Mouse (Mus musculus) CH12.LX (cell line): ENCODE results near the gene Ckap4.
A peak's percentile ranks its signal among the peaks of the same experiment; 100 is the strongest.

Experiments used
- BHLHE40 ChIP-seq: IDR thresholded peaks from 2 replicates; pipeline ENCODE4 v1.6.1; 2011; ENCODE audit warnings: mild to moderate bottlenecking, low read depth, low read length, improper control_type of control experiment
- CHD1 ChIP-seq: IDR thresholded peaks from 2 replicates; pipeline ENCODE4 v1.6.1; 2012; ENCODE audit warnings: low read depth, low read length, improper control_type of control experiment, inconsistent platforms
- CTCF ChIP-seq, 2 experiments: IDR thresholded peaks in 1 of 2; conservative IDR thresholded peaks in 1 of 2; 2 replicates each; pipeline ENCODE4 v1.5.1; 2011 to 2012; ENCODE audit warnings: low read depth in 2 of 2, low read length in 2 of 2, improper control_type of control experiment in 1 of 2, inconsistent platforms in 1 of 2, mild to moderate bottlenecking in 1 of 2, moderate library complexity in 1 of 2
- EP300 ChIP-seq: IDR thresholded peaks from 2 replicates; pipeline ENCODE4 v1.6.1; 2011; ENCODE audit warnings: low read length, improper control_type of control experiment
- KAT2A ChIP-seq: IDR thresholded peaks from 2 replicates; pipeline ENCODE4 v1.6.1; 2012; ENCODE audit warnings: low read length, improper control_type of control experiment, inconsistent platforms; ENCODE audit not compliant: insufficient replicate concordance
- NELFE ChIP-seq: IDR thresholded peaks from 2 replicates; pipeline ENCODE4 v1.6.1; 2011; ENCODE audit warnings: low read depth, low read length, improper control_type of control experiment
- PAX5 ChIP-seq: IDR thresholded peaks from 2 replicates; pipeline ENCODE4 v1.6.1; 2012; ENCODE audit warnings: low read length, inconsistent platforms, mixed read lengths
- POLR2A ChIP-seq: IDR thresholded peaks from 2 replicates; pipeline ENCODE4 v1.6.1; 2011; ENCODE audit warnings: low read depth, mild to moderate bottlenecking, improper control_type of control experiment, low read length
- POLR2AphosphoS2 ChIP-seq: IDR thresholded peaks from 2 replicates; pipeline ENCODE4 v1.6.1; 2011; ENCODE audit warnings: low read depth, low read length, improper control_type of control experiment
- RAD21 ChIP-seq: IDR thresholded peaks from 2 replicates; pipeline ENCODE4 v1.6.1; 2011; ENCODE audit warnings: low read depth, mild to moderate bottlenecking, low read length, improper control_type of control experiment, moderate library complexity
- UBTF ChIP-seq: IDR thresholded peaks from 2 replicates; pipeline ENCODE4 v1.6.1; 2012; ENCODE audit warnings: low read depth, mild to moderate bottlenecking, inconsistent platforms, low read length, improper control_type of control experiment, moderate library complexity
- USF1 ChIP-seq: IDR thresholded peaks from 2 replicates; pipeline ENCODE4 v1.6.1; 2014; ENCODE audit warnings: low read depth, mild to moderate bottlenecking, inconsistent platforms, low read length, improper control_type of control experiment
- ZKSCAN1 ChIP-seq: IDR thresholded peaks from 2 replicates; pipeline ENCODE4 v1.6.1; 2012; ENCODE audit warnings: low read depth, inconsistent platforms, low read length, improper control_type of control experiment, borderline replicate concordance
- ZNF384 ChIP-seq: IDR thresholded peaks from 2 replicates; pipeline ENCODE4 v1.6.1; 2012; ENCODE audit warnings: low read depth, low read length, improper control_type of control experiment, inconsistent platforms

DNA sequence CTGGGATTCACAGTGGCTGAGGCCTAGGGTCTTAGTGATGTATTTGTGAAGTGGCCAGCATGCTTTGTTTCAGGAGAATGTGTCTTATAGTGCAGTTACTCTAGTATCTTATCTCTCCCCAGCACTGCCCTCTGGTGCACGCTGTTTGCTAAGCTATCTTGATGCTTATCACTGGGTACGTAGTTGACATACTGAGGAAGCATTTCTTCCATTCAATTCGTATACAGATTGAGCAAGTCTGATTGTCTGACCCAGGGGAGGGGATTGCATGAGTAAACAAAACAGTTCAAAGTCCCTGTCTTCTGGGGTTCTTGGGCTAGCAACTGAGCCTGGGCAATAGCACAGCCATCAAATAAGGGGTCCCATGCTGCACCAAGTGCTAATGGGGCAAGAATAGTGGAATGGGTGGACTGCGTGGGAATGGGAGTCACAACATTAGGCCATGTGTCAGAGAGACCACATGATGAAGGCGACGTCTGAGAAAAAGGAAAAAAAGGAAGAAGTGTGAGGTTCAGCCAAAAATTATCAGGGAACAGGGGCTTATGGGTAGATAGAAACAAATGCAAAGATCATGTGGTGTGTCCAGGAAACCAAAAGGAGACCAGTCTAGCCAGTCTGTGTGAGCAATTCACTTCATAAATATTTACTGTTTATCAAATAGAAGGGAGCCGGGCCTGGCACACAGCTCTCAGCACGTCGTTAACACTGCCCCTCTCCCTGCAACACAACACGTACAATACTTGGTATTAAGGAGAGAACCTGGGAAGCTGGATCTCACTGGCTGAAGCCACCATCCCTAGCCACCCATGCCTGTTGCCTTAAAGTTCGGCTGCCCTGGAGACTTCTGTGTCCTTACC, 9.2 kb upstream of the Ckap4 start:
- no peak for TF ChIP-seq ZNF384
- no peak for TF ChIP-seq NELFE
- TF ChIP-seq CHD1: no peak
- no peak for TF ChIP-seq USF1
- TF ChIP-seq POLR2A: no peak
- TF ChIP-seq EP300: no peak
- TF ChIP-seq UBTF: no peak
- TF ChIP-seq POLR2AphosphoS2: no peak
- TF ChIP-seq CTCF (conservative IDR thresholded peaks at IDR 0.05 in 1 of 2, IDR thresholded peaks at IDR 0.05 in 1 of 2; ENCODE audit: low read depth in 2 of 2, low read length in 2 of 2): peak in 1 of 2 experiments; percentile 55; a peak in 2 of 4 replicates
- peak; percentile 32 for TF ChIP-seq RAD21
- no peak for TF ChIP-seq BHLHE40
- no peak for TF ChIP-seq PAX5
- TF ChIP-seq ZKSCAN1: no peak
- no peak for TF ChIP-seq KAT2A
